Mouse (Mus musculus) embryonic facial prominence, embryonic 13.5 days (tissue): Measurements from ENCODE around the gene Cd59a. TPM values are rescaled to one million over a fixed set of nuclear protein-coding genes. Genes with fewer than 3 reads are reported as not detected.
A peak's percentile ranks its signal among the peaks of the same experiment; 100 is the strongest.
"Not testable (repeated sequence)": the region's sequence is repeated elsewhere in the genome, so short reads cannot be mapped to it uniquely, and the experiment has no call there.

Source experiments
- ATAC-seq: fragments of 200-750 bp; cut with Nextera tagmentation; 2 replicates; pipeline ENCODE4 v1.8.0; 2017; ENCODE audit warnings: low read depth; ENCODE audit not compliant: insufficient number of reproducible peaks, insufficient read depth, low FRiP score, low TSS enrichment
- H3K27ac ChIP-seq: fragments of 300-500 bp; sonication (generic); 2 replicates; pipeline ENCODE4 v1.5.1; 2015; ENCODE audit warnings: moderate library complexity, mild to moderate bottlenecking, inconsistent platforms
- H3K27me3 ChIP-seq: fragments of 300-500 bp; sonication (generic); 2 replicates; pipeline ENCODE4 v1.6.1; 2015; ENCODE audit warnings: mild to moderate bottlenecking, inconsistent platforms
- H3K36me3 ChIP-seq: fragments of 300-500 bp; sonication (generic); 2 replicates; pipeline ENCODE4 v1.6.1; 2015; ENCODE audit warnings: mild to moderate bottlenecking, inconsistent platforms
- H3K4me1 ChIP-seq: fragments of 300-500 bp; sonication (generic); 2 replicates; pipeline ENCODE4 v1.6.1; 2015; ENCODE audit warnings: inconsistent platforms
- H3K4me2 ChIP-seq: fragments of 300-500 bp; sonication (generic); 2 replicates; pipeline ENCODE4 v1.6.1; 2015; ENCODE audit warnings: moderate library complexity, mild to moderate bottlenecking, inconsistent platforms
- H3K4me3 ChIP-seq: fragments of 300-500 bp; sonication (generic); 2 replicates; pipeline ENCODE4 v1.5.1; 2015; ENCODE audit warnings: mild to moderate bottlenecking, inconsistent platforms
- H3K9ac ChIP-seq: fragments of 300-500 bp; sonication (generic); 2 replicates; pipeline ENCODE4 v1.6.1; 2015; ENCODE audit warnings: mild to moderate bottlenecking, inconsistent platforms
- H3K9me3 ChIP-seq: fragments of 300-500 bp; sonication (generic); 2 replicates; pipeline ENCODE4 v1.6.1; 2016; ENCODE audit warnings: inconsistent platforms
- WGBS: fragments of 180-500 bp; shearing (Covaris S2); methylation state at CpG from one replicate; pipeline ENCODE4 v1.1.7; 2015; ENCODE audit warnings: mixed read lengths; 5-methylcytosine and 5-hydroxymethylcytosine counted together
- polyA plus RNA-seq: library from polyadenylated mRNA; unstranded; fragments of >200 nt; fragmentation: Nextera tagmentation; extraction: Ambion mirVana; gene quantifications from 2 replicates; pipeline ENCODE4 v1.2.1, GENCODE M21; 2015

The Cd59a gene
- polyA plus RNA-seq, 1 experiment from 2014 or later = 24.1 TPM

DNA sequence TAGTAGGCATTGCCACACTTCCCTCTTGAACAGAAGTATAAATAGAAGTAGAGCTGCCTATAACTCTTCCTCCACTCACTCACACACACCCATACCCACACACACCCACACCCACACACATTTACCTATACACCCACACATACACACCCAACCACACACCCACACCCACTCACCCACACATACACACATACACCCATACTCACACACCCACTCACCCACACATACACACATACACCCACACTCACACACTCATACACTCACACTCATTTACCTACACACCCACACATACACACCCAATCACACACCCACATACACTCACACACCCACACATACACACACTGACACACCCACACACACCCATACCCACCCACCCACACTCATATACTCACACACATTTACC lies 13.1 kb upstream of the Cd59a start:
- Histone ChIP-seq H3K4me1 (no peaks in the 10 kb centered on the region), H3K36me3 (no peaks in the 10 kb centered on the region), H3K4me2 (no peak overlapping the region), H3K9ac (no peak overlapping the region), H3K27me3 (no peaks in the 10 kb centered on the region), H3K27ac (no peak overlapping the region), H3K4me3 (no peak overlapping the region), H3K9me3 (no peaks in the 10 kb centered on the region)
- no peak for ATAC-seq

DNA sequence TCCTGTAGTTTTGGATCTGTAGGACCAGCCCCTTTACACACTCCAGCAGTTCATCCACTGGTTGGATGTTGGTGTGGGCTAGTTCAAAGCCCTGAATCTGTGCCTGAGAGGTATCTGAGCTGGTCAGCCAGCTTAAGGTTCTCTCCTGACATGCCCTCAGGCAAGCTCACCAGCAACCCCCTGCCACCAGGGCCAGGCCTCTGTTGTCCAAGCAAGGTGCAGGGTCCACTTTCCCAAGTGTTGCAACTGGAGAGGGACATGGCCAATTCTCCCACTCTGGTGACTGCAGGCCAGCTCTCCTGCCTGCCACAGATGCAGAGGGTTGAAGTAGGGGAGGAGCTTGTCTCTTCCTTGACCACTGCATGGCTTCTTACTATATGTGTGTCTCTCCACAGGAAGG lies 11.6 kb upstream of the Cd59a start:
- H3K4me1 ChIP-seq, H3K9me3 ChIP-seq, ATAC-seq, H3K27me3 ChIP-seq, H3K4me2 ChIP-seq, H3K9ac ChIP-seq, H3K27ac ChIP-seq, H3K36me3 ChIP-seq, H3K4me3 ChIP-seq: not testable (repeated sequence)

GRCm38 (mm10) chr2:104087562-104087961 lies 8.0 kb upstream of the Cd59a start:
- 95% methylated on average over 1 of the region's 1 CpGs for WGBS
- not testable (repeated sequence) for H3K4me2 ChIP-seq, H3K36me3 ChIP-seq, H3K9ac ChIP-seq, H3K27me3 ChIP-seq, ATAC-seq, H3K9me3 ChIP-seq, H3K27ac ChIP-seq, H3K4me1 ChIP-seq, H3K4me3 ChIP-seq

- no peak for ATAC-seq
- Histone ChIP-seq H3K4me2 (no peak overlapping the region), H3K27ac (no peak overlapping the region), H3K27me3 (no peaks in the 10 kb centered on the region), H3K4me1 (peaks cover 8% of the 10 kb centered on the region; the same call in 1 of the 2 replicates), H3K4me3 (no peak overlapping the region), H3K9ac (no peak overlapping the region), H3K9me3 (no peaks in the 10 kb centered on the region), H3K36me3 (no peaks in the 10 kb centered on the region)
- 82% methylated on average over 2 of the region's 2 CpGs for WGBS
These were observed 2.3 kb upstream of the Cd59a start for GRCm38 (mm10) chr2:104093305-104093704.

GRCm38 (mm10) chr2:104096256-104096655 lies 655 bp downstream of the Cd59a start:
- peak overlapping the region; percentile 74 for H3K4me2 ChIP-seq
- WGBS = 33% methylated on average over 10 of the region's 10 CpGs
- no peak for ATAC-seq

DNA sequence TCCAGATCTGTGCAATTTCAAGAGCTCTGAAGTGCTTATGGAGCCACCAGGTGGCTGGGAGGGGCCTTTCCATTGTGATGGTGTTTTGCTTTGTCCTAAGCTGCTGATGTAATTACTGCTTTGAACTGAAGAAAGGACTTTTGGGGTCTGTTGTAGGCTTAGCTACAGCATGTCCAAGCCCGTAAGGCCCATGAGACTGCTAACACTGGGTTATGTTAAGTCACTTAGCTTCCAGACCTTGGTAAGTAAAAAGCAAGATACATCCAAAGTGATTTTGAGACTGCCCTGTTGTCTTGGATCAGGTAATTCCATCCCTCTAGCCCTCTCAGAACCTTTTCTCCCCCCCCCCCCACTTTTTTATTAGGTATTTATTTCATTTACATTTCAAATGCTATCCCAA lies 1.2 kb downstream of the Cd59a start:
- not testable (repeated sequence) for H3K9ac ChIP-seq, H3K36me3 ChIP-seq, ATAC-seq, H3K9me3 ChIP-seq, H3K27me3 ChIP-seq, H3K4me3 ChIP-seq, H3K27ac ChIP-seq
- Histone ChIP-seq H3K4me2 (peak overlapping the region; percentile 74; the same call in 1 of the 2 replicates), H3K4me1 (peaks cover 15% of the 10 kb centered on the region)
- 54% methylated on average over 1 of the region's 1 CpGs for WGBS

More at GRCm38 (mm10) chr2:104096256-104096655, 655 bp downstream of the Cd59a start:
- Histone ChIP-seq H3K4me3 (peak overlapping the region; percentile 53), H3K27me3 (no peaks in the 10 kb centered on the region), H3K9me3 (no peaks in the 10 kb centered on the region), H3K4me1 (peaks cover 15% of the 10 kb centered on the region), H3K9ac (peak overlapping the region; percentile 74), H3K27ac (peak overlapping the region; percentile 71), H3K36me3 (no peaks in the 10 kb centered on the region)

DNA sequence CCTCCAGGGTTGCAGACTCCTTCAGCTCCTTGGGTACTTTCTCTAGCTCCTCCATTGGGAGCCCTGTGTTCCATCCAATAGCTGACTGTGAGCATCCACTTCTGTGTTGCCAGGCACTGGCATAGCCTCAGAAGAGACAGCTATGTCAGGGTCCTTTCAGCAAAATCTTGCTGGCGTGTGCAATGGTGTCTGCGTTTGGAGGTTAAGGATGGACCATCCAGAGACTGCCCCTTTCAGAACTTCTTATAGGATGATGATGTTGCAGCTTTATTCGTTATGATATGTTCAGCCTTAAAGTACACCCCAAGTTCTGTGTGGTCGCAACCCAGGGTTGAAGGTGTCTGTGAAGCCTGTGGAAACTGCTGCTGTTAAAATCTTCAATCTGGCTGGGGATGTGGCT lies 1.8 kb downstream of the Cd59a start:
- ATAC-seq, H3K4me3 ChIP-seq, H3K9ac ChIP-seq, H3K4me2 ChIP-seq, H3K27me3 ChIP-seq, H3K36me3 ChIP-seq, H3K27ac ChIP-seq, H3K9me3 ChIP-seq: not testable (repeated sequence)
- 97% methylated on average over 4 of the region's 4 CpGs for WGBS
- H3K4me1 ChIP-seq = peaks cover 15% of the 10 kb centered on the region

DNA sequence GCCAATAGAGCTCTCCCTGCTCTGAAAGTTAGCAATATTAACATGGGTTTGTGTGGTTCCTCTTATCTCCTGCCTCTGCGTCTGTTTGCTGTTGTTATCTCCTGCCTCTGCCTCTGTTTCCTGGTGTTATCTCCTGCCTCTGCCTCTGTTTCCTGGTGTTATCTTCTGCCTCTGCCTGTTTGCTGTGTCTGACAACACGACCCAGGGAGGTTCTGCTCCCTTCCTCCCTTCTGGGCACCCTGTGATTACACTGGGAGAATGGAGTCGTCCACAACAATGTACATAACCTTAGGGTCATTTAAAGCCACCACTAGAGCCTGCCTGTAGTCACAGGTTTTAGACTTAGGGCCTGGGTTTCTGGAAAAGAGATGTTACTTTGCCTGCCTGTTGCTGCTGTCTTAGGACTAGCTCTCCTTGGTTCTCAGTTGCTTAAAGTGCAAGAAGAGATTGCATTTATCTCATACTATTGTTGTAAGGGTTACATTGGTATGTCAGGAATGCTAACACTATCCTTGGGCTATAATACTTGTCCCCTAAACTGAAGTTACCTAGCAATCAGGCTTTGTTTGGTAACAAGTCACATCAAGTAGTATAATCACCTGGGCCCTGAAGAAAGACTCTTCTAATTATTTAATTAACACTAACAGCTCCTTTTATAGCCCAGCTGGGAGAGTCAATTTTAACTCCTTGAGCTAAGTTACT lies 3.1 kb downstream of the Cd59a start:
- no peak for ATAC-seq
- no peak overlapping the region for H3K9ac ChIP-seq
- H3K9me3 ChIP-seq = no peaks in the 10 kb centered on the region
- H3K36me3 ChIP-seq = no peaks in the 10 kb centered on the region
- H3K4me1 ChIP-seq = peaks cover 20% of the 10 kb centered on the region
- whole genome bisulfite sequencing = 27% methylated on average over 3 of the region's 3 CpGs
- H3K27ac ChIP-seq = no peak overlapping the region; the same call in 1 of the 2 replicates
- H3K4me2 ChIP-seq = no peak overlapping the region
- H3K27me3 ChIP-seq = no peaks in the 10 kb centered on the region
- H3K4me3 ChIP-seq = no peak overlapping the region

DNA sequence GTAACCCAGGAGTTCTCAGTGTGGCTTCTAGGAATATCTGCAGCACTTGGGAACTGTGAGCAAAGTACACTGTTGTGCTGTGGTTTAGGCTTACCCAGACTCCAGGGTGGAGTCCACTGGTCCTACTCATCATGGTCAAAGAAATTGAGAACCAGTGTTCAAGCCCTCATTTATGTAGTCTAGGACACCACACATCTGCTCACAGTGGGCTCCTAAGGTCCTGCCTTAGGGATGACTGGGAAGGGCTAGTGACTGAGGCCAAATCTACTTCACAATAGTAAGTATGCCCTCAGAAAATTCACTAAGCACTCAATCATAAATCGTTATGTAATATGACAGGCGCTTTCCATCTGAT lies 3.6 kb downstream of the Cd59a start:
- Histone ChIP-seq H3K9me3 (no peaks in the 10 kb centered on the region), H3K27ac (no peak overlapping the region), H3K4me2 (no peak overlapping the region), H3K36me3 (no peaks in the 10 kb centered on the region), H3K4me1 (peaks cover 20% of the 10 kb centered on the region), H3K9ac (no peak overlapping the region), H3K27me3 (no peaks in the 10 kb centered on the region), H3K4me3 (no peak overlapping the region)
- ATAC-seq = no peak
- WGBS = 86% methylated on average over 2 of the region's 2 CpGs

DNA sequence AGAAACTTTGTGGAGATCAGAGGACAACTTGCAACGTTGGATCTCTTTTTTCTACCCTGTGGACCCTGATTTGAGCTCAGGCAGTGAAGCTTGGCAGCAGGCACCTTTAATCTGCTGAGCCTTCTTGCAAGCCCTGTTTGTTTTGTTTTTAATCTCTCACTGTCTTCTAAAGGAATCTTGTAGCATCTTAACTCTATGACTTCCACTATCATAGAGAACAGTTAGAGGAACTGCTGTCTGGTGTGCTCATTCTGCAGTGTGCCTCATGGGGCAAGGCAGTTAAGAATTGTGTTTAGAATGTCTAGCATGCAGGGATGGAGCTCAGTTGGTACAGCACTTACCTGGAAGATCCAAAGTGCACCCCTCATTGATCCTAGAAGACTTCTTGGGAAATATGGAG lies 4.3 kb downstream of the Cd59a start:
- H3K27ac ChIP-seq = no peak overlapping the region
- no peak overlapping the region for H3K4me2 ChIP-seq
- ATAC-seq = no peak
- H3K9me3 ChIP-seq = no peaks in the 10 kb centered on the region
- WGBS = 42% methylated on average over 1 of the region's 1 CpGs
- peaks cover 20% of the 10 kb centered on the region for H3K4me1 ChIP-seq
- H3K36me3 ChIP-seq = no peaks in the 10 kb centered on the region
- H3K9ac ChIP-seq = no peak overlapping the region
- no peaks in the 10 kb centered on the region for H3K27me3 ChIP-seq
- H3K4me3 ChIP-seq = no peak overlapping the region

DNA sequence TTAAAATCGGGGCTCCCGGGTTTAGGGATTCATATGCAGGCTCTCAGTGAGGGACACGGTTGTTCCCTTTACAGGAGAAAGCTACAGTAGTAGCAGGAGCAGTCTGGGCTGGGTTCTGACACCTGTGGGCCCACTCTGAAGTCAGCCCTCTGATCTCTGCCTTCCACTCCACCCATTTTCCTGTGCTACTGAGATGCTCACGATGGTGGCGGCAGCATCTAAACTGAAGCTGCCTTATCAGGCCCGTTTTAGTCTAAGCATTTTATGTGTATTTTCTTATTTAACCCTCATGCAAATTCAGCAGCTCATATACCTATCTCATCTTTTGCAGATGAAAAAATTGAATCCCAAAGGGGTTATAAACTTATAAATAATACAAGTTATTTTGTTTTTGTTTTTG lies 9.2 kb downstream of the Cd59a start:
- no peak overlapping the region for H3K9ac ChIP-seq
- H3K36me3 ChIP-seq = no peaks in the 10 kb centered on the region
- peaks cover 10% of the 10 kb centered on the region for H3K4me1 ChIP-seq
- no peak overlapping the region for H3K4me3 ChIP-seq
- no peak for ATAC-seq
- H3K9me3 ChIP-seq = no peaks in the 10 kb centered on the region
- no peak overlapping the region for H3K4me2 ChIP-seq
- H3K27me3 ChIP-seq = no peaks in the 10 kb centered on the region
- WGBS = 83% methylated on average over 6 of the region's 6 CpGs
- no peak overlapping the region for H3K27ac ChIP-seq

GRCm38 (mm10) chr2:104109021-104109420 lies 13.4 kb downstream of the Cd59a start:
- not testable (repeated sequence) for H3K4me3 ChIP-seq, H3K36me3 ChIP-seq, H3K9ac ChIP-seq, H3K4me2 ChIP-seq, ATAC-seq, H3K4me1 ChIP-seq, H3K27me3 ChIP-seq, H3K27ac ChIP-seq, H3K9me3 ChIP-seq
- 88% methylated on average over 2 of the region's 2 CpGs for WGBS
